Mouse (Mus musculus): Measurements from ENCODE around the gene Grm5. TPM values are rescaled to one million over a fixed set of nuclear protein-coding genes. Genes with fewer than 3 reads are reported as not detected.

The Grm5 gene
- 0.04 and 0.08 TPM in 2 replicates for polyA plus RNA-seq (2015; fragmentation: Nextera tagmentation; extraction: Ambion mirVana)

DNA sequence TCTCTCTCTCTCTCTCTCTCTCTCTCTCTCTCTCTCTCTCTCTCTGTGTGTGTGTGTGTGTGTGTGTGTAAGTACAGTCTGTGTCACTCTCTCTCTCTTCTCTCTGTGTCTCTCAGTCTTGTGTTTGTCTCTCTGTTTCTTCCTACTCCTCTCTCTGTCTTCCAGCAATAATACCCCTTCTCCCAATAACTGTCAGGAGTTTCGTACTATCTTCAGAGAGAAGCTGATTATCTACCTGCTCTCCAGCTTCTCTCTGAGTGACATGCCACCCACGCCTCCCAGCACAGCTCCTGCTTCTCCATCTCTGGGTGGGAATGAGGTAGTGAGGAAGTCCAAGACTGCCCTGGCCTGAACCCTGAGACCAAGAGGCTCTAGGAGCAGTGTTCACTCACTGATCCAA is at the start of gene Grm5:
Grm5 (plus strand) TSS at position 301 of the 400 bp plus-strand sequence.
- ATAC-seq (ENCODE audit: insufficient number of reproducible peaks, low FRiP score, low TSS enrichment, low read depth), result no peak
- 0 out of 2 replicates have a peak within 1 kb of the TSS, but pooled peaks have one; percentile 18 for H3K4me3 ChIP-seq (replicated peaks)
- no peaks in the 10 kb centered on the region for H3K36me3 ChIP-seq
- WGBS, result 20% methylated on average over 2 of the region's 2 CpGs
- H3K4me1 ChIP-seq, result peaks cover 5% of the 10 kb centered on the region
- H3K4me2 ChIP-seq (replicated peaks), result peak within 1 kb of the TSS; percentile 36; the same call in 1 of the 2 replicates
- no peak within 1 kb of the TSS for H3K27ac ChIP-seq (replicated peaks)
- peaks cover 26% of the 10 kb centered on the region for H3K27me3 ChIP-seq
- no peaks in the 10 kb centered on the region for H3K9me3 ChIP-seq (replicated peaks)
- no peak within 1 kb of the TSS for H3K9ac ChIP-seq

DNA sequence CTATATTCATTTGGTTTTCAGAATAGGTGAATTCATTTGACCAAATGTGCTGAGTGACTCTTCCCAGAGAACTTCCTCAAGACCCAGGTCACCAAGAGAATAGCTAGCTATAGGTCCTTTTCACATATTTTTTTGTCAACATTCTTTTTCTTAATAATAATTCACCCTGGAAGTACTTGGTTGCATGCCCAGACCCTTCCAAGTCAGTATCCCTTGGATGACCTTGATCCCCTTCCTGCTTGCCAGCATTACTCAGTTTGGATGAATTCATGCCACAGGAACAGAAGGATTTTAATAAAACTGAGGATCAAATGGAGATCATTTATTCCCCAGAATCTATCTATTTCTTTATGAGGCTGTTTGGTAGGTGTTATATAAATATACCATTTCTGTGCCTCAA is 44.9 kb upstream of the Grm5 start:
- no peaks in the 10 kb centered on the region for H3K36me3 ChIP-seq
- ATAC-seq (ENCODE audit: insufficient number of reproducible peaks, low FRiP score, low TSS enrichment, low read depth), result no peak
- no peaks in the 10 kb centered on the region for H3K4me1 ChIP-seq
- H3K9me3 ChIP-seq (replicated peaks), result no peaks in the 10 kb centered on the region
- no peaks in the 10 kb centered on the region for H3K27me3 ChIP-seq
- H3K27ac ChIP-seq (replicated peaks), result no peak overlapping the region
- no peak overlapping the region for H3K4me2 ChIP-seq (replicated peaks)
- no peak overlapping the region for H3K4me3 ChIP-seq (replicated peaks)
- H3K9ac ChIP-seq, result no peak overlapping the region

DNA sequence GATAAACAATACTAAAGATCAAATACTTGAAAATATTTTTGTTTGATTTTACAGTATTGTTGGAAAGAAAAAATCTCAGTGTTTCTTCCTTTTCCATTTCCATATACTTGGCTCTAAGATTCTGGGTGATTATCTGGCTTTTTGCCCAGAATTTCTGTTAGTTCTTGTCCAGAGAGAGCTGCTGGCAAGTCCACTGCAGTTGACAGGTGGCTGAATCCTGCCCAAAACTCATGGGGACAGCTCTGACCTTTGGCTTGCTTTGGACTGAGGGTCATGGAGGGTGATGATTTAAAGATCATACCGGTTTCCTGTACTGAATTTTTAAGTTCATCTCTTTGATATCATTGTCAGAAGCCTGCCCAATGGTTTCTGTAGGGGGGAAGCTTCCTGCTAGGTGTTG is 18.7 kb upstream of the Grm5 start:
- Histone ChIP-seq H3K4me2 (replicated peaks) (no peak overlapping the region), H3K9ac (no peak overlapping the region), H3K36me3 (no peaks in the 10 kb centered on the region), H3K27me3 (no peaks in the 10 kb centered on the region), H3K9me3 (replicated peaks) (no peaks in the 10 kb centered on the region), H3K4me3 (replicated peaks) (no peak overlapping the region), H3K27ac (replicated peaks) (no peak overlapping the region), H3K4me1 (no peaks in the 10 kb centered on the region)
- no peak for ATAC-seq (ENCODE audit: insufficient number of reproducible peaks, low FRiP score, low TSS enrichment, low read depth)
- WGBS, result 24% methylated on average over 1 of the region's 1 CpGs

DNA sequence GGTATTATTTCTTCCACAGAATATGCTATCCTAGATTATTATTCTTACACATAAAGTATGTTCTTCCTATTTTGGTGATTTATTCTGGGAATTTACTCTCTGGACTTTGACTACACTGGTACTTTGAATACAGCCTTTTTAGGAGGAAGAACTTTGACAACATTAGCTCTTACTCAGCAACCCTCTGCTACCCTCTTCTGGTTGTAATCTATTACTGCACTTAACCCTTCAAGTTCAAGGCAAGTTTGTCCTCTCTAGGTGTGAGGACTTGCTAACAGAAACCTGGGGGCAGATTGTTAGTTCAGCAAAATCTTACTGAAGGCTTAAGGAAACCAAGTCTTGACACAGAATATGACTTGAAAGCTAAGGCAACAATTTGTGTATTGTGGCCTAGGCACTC is 17.5 kb upstream of the Grm5 start:
- Histone ChIP-seq H3K27ac (replicated peaks) (no peak overlapping the region), H3K27me3 (no peaks in the 10 kb centered on the region), H3K9ac (no peak overlapping the region), H3K36me3 (no peaks in the 10 kb centered on the region), H3K4me3 (replicated peaks) (no peak overlapping the region), H3K4me2 (replicated peaks) (no peak overlapping the region), H3K4me1 (no peaks in the 10 kb centered on the region), H3K9me3 (replicated peaks) (no peaks in the 10 kb centered on the region)
- no peak for ATAC-seq (ENCODE audit: insufficient number of reproducible peaks, low FRiP score, low TSS enrichment, low read depth)

DNA sequence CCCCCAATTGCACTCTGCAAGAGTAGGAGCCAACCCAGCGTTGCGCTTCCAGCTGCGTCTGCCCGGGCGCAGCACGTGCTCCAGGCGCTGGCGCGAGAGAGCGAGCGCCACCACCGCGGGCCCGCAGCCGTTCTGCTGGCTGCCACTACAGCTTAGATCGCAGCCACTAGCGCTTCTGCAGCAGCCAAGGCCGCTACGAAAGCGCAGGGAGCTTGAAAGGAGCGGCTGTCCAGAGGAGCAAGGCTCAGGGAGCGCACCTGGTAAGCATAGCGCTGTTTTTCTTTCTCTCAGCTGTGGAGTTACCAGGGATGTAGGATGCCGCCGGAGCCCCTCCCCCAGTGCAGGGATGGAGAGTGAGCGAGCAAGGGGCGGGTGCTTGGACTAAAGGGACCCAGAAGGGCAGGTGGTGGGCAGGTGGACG is 323 bp downstream of the Grm5 start:
- Histone ChIP-seq H3K4me2 (replicated peaks) (peak overlapping the region; percentile 36; the same call in 1 of the 2 replicates), H3K9ac (no peak overlapping the region), H3K4me3 (replicated peaks) (0 out of 2 replicates have a peak overlapping the region, but pooled peaks have one; percentile 18), H3K27me3 (peaks cover 26% of the 10 kb centered on the region), H3K27ac (replicated peaks) (no peak overlapping the region), H3K9me3 (replicated peaks) (no peaks in the 10 kb centered on the region), H3K36me3 (no peaks in the 10 kb centered on the region), H3K4me1 (peaks cover 5% of the 10 kb centered on the region)
- WGBS, result 2% methylated on average over 28 of the region's 28 CpGs
- no peak for ATAC-seq (ENCODE audit: insufficient number of reproducible peaks, low FRiP score, low TSS enrichment, low read depth)

DNA sequence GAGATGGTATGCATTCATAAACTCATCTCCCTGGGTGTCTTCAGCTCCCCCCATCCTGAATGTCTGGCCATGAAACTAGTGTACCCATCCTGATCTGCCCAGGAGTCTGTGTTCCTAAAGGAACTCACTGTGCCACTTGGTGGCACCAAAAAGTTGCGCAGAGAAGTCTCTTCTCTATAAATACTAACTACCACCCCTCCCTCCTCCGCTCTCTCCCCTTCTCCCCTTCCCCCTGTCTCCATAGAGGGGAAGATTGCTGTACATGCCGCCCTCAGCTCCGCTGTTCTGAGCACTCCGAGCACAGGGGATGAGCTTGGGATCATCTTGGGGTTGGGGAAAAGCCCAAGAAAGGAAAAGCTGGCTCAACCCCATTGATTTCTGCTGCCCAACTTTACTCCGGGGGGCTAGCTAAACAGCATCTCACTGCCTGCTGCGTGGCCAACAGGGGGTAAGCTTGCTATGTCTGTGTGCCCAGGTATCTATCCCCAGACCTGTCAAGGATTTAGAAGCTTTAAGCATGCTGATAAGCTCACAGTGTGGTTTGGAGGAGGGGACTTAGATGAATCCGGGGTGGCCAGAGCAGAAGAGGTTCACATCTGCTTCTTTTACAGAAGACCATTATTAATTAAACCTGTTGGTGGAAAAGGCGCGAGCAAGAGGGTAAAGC is 2.4 kb downstream of the Grm5 start:
- no peaks in the 10 kb centered on the region for H3K9me3 ChIP-seq (replicated peaks)
- no peak overlapping the region for H3K27ac ChIP-seq (replicated peaks)
- H3K4me2 ChIP-seq (replicated peaks), result no peak overlapping the region
- peaks cover 5% of the 10 kb centered on the region for H3K4me1 ChIP-seq
- WGBS, result 14% methylated on average over 10 of the region's 10 CpGs
- H3K9ac ChIP-seq, result no peak overlapping the region
- peaks cover 26% of the 10 kb centered on the region for H3K27me3 ChIP-seq
- no peaks in the 10 kb centered on the region for H3K36me3 ChIP-seq
- H3K4me3 ChIP-seq (replicated peaks), result no peak overlapping the region
- no peak for ATAC-seq (ENCODE audit: insufficient number of reproducible peaks, low FRiP score, low TSS enrichment, low read depth)

DNA sequence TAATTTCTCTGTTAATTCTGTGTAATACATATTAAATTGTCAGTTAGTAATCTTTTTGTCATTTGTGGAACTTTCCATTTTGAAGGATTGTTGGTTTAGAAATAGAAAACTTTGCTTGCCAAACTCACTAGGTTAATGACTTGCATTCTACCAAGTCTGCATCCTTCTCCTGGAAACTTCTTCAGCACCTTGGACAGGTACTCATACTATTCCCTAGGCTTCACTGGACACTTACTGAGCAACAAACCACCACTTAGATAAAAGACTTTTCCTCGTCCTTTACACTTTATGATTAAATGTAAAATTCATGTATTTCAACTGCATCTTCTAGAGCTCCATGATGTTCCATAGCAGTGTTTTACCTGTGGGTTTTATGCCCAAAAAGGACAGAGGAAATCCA is 4.0 kb downstream of the Grm5 start:
- Histone ChIP-seq H3K27ac (replicated peaks) (no peak overlapping the region), H3K9ac (no peak overlapping the region), H3K36me3 (no peaks in the 10 kb centered on the region), H3K27me3 (peaks cover 26% of the 10 kb centered on the region), H3K4me1 (peaks cover 5% of the 10 kb centered on the region), H3K4me2 (replicated peaks) (no peak overlapping the region), H3K4me3 (replicated peaks) (no peak overlapping the region), H3K9me3 (replicated peaks) (no peaks in the 10 kb centered on the region)
- WGBS, result 18% methylated on average over 1 of the region's 1 CpGs
- ATAC-seq (ENCODE audit: insufficient number of reproducible peaks, low FRiP score, low TSS enrichment, low read depth), result no peak

DNA sequence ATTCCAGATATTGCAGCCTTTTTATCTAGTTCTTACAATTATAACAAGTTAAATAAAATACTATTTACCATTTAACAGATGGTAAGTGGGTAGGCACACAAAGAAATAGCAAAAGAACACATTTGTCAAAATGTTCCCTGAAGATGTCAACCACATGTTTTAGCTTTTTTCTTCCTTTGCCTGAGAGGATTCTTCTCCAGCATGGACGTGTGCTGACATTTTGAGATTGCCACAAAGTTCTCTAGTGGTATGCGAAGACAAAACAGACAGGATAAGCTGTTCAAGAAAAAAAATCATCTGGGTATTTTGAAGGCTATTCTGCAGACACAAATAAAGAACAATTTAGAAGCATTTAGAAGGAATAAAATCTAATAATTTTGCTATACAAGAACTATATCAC is 42.3 kb downstream of the Grm5 start:
- ATAC-seq (ENCODE audit: insufficient number of reproducible peaks, low FRiP score, low TSS enrichment, low read depth), result no peak
- Histone ChIP-seq H3K36me3 (no peaks in the 10 kb centered on the region), H3K4me2 (replicated peaks) (no peak overlapping the region), H3K9me3 (replicated peaks) (no peaks in the 10 kb centered on the region), H3K9ac (no peak overlapping the region), H3K4me3 (replicated peaks) (no peak overlapping the region), H3K27me3 (no peaks in the 10 kb centered on the region), H3K4me1 (no peaks in the 10 kb centered on the region), H3K27ac (replicated peaks) (no peak overlapping the region)
- 45% methylated on average over 2 of the region's 2 CpGs for WGBS

DNA sequence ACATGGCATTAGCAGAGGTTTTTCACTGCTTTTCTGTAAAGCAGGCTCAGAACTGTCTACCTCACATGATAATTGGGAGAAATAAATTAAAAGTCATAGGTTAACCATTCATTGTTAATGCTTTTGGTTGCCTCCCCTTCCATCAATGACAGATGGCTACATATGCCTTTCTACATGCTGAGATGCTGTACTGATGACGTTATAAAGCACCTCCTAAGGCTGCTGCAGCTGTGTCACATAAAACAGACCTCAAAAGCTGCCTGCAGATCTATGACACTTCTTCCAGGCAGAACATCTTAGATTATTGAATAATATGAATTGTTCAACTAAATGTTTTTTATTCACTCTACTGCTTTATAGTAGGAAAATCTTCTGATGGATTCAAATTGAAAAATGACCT is 51.6 kb downstream of the Grm5 start:
- Histone ChIP-seq H3K9ac (no peak overlapping the region), H3K27ac (replicated peaks) (no peak overlapping the region), H3K36me3 (no peaks in the 10 kb centered on the region), H3K4me3 (replicated peaks) (no peak overlapping the region), H3K9me3 (replicated peaks) (no peaks in the 10 kb centered on the region), H3K4me2 (replicated peaks) (no peak overlapping the region), H3K27me3 (no peaks in the 10 kb centered on the region), H3K4me1 (no peaks in the 10 kb centered on the region)
- ATAC-seq (ENCODE audit: insufficient number of reproducible peaks, low FRiP score, low TSS enrichment, low read depth), result no peak
- WGBS, result 40% methylated on average over 1 of the region's 1 CpGs

DNA sequence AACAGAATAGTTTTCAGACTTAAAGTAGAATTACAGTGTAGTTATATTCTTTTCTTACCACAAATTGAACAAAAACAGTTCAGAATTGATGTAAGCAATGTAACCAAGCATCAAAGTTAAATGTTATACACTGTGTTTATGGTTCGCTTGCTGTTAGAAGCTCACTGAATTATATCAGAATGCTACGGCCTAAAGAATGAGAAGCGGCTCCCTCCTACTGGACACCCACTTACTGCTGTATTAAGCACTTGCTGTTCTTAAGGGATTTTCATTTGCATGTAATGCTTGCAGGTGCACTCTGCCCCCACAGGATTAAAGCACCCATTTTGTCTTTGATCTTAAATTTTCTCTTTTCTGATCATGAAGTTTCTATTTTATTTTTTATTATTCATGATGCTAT is 66.6 kb downstream of the Grm5 start:
- Histone ChIP-seq H3K9ac (no peak overlapping the region), H3K4me3 (replicated peaks) (no peak overlapping the region), H3K27ac (replicated peaks) (no peak overlapping the region), H3K36me3 (no peaks in the 10 kb centered on the region), H3K9me3 (replicated peaks) (no peaks in the 10 kb centered on the region), H3K4me1 (no peaks in the 10 kb centered on the region), H3K27me3 (no peaks in the 10 kb centered on the region), H3K4me2 (replicated peaks) (no peak overlapping the region)
- no peak for ATAC-seq (ENCODE audit: insufficient number of reproducible peaks, low FRiP score, low TSS enrichment, low read depth)
- WGBS, result 77% methylated on average over 3 of the region's 3 CpGs

DNA sequence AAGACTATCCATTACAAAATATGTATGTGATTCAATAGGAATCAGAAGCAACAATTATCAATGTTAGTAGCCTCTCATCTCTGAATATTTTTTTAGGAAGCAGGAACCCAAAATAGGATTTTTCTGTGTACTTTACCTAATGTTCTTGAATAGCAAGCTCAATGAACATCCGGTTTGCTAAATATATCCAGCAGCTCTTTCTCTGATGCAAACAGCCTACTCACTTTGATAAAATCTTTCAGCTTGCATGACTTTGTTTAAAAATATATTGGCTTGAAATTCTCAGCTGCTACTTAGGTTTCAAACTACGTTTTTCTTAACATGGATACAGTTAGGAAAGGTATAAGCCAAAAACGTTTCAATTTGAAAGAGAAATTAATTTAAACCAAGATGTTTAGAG is 77.8 kb downstream of the Grm5 start:
- H3K9me3 ChIP-seq (replicated peaks), result no peaks in the 10 kb centered on the region
- no peak overlapping the region for H3K27ac ChIP-seq (replicated peaks)
- no peak overlapping the region for H3K9ac ChIP-seq
- no peak for ATAC-seq (ENCODE audit: insufficient number of reproducible peaks, low FRiP score, low TSS enrichment, low read depth)
- H3K27me3 ChIP-seq, result no peaks in the 10 kb centered on the region
- WGBS, result 36% methylated on average over 3 of the region's 3 CpGs
- H3K4me3 ChIP-seq (replicated peaks), result no peak overlapping the region
- no peak overlapping the region for H3K4me2 ChIP-seq (replicated peaks)
- H3K4me1 ChIP-seq, result no peaks in the 10 kb centered on the region
- no peaks in the 10 kb centered on the region for H3K36me3 ChIP-seq

DNA sequence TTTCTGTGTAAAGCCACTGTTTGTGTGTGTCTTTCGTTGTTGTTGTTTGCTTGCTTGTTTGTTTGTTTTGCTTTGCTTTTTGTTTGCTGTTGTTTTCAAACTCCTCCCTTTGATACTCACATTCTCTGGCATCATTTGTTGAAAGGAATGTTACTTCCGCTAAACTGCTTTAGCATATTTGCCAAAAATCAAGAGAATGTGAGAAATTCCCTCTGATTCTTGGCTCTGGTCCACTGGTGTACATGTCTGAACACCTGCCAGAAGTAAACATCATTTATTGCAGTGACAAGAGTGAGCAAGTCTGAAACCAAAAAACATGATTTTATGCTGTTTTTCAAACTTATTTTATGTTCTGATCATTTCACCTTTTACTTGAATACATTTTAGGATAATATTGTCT is 80.1 kb downstream of the Grm5 start:
- Histone ChIP-seq H3K9me3 (replicated peaks) (no peaks in the 10 kb centered on the region), H3K36me3 (no peaks in the 10 kb centered on the region), H3K4me3 (replicated peaks) (no peak overlapping the region), H3K4me1 (no peaks in the 10 kb centered on the region), H3K27ac (replicated peaks) (no peak overlapping the region), H3K9ac (no peak overlapping the region), H3K27me3 (no peaks in the 10 kb centered on the region), H3K4me2 (replicated peaks) (no peak overlapping the region)
- 70% methylated on average over 2 of the region's 2 CpGs for WGBS
- no peak for ATAC-seq (ENCODE audit: insufficient number of reproducible peaks, low FRiP score, low TSS enrichment, low read depth)
